Mouse (Mus musculus) cerebellum, adult 2 months (tissue): ENCODE measurements around the gene Serpinf2.

ENCODE experiments used
- CTCF ChIP-seq: fragments of 200-500 bp; IDR thresholded peaks from 2 replicates; pipeline ENCODE4 v1.5.1; 2011; ENCODE audit warnings: low read depth, mild to moderate bottlenecking, control low read depth, low read length, moderate library complexity, borderline replicate concordance; ENCODE audit not compliant: insufficient read depth
- POLR2A ChIP-seq: fragments of 200-500 bp; IDR thresholded peaks from 2 replicates; pipeline ENCODE4 v1.6.1; 2011; ENCODE audit warnings: low read length, control low read depth, borderline replicate concordance; ENCODE audit not compliant: insufficient read depth

- TF ChIP-seq CTCF (no peak), POLR2A (no peak)
Observed at GRCm38 (mm10) chr11:75486192-75486591, 46.8 kb upstream of the Serpinf2 start.
